Mouse (Mus musculus) limb, embryonic 14.5 days (tissue): ENCODE measurements around the gene Myo3b. TPM values are rescaled to one million over a fixed set of nuclear protein-coding genes. Genes with fewer than 3 reads are reported as not detected.
A peak's percentile ranks its signal among the peaks of the same experiment; 100 is the strongest.

Experiments used
- ATAC-seq: fragments of 200-750 bp; cut with Nextera tagmentation; 2 replicates; pipeline ENCODE4 v1.8.0; 2017; ENCODE audit warnings: low read depth, moderate number of reproducible peaks, moderate TSS enrichment; ENCODE audit not compliant: low FRiP score
- DNase-seq: peaks from one replicate; pipeline ENCODE4 v3.0.0-alpha.2; 2015; ENCODE audit warnings: low spot score
- H3K27ac ChIP-seq: fragments of 300-500 bp; sonication (generic); replicated peaks from 2 replicates; pipeline ENCODE4 v1.5.1; 2014; ENCODE audit warnings: low read depth, mild to moderate bottlenecking, low read length, moderate library complexity, mixed read lengths
- H3K27me3 ChIP-seq: fragments of 300-500 bp; sonication (generic); 2 replicates; pipeline ENCODE4 v1.6.1; 2014; ENCODE audit warnings: low read length, mixed read lengths; ENCODE audit not compliant: control insufficient read depth, insufficient read depth
- H3K36me3 ChIP-seq: fragments of 300-500 bp; sonication (generic); 2 replicates; pipeline ENCODE4 v1.6.1; 2014; ENCODE audit warnings: mild to moderate bottlenecking, low read length, moderate library complexity, mixed read lengths; ENCODE audit not compliant: control insufficient read depth, insufficient read depth
- H3K4me1 ChIP-seq: fragments of 300-500 bp; sonication (generic); 2 replicates; pipeline ENCODE4 v1.6.1; 2014; ENCODE audit warnings: antibody characterized with exemption, low read length, mixed read lengths; ENCODE audit not compliant: control insufficient read depth, insufficient read depth
- H3K4me2 ChIP-seq: fragments of 300-500 bp; sonication (generic); replicated peaks from 2 replicates; pipeline ENCODE4 v1.6.1; 2014; ENCODE audit warnings: low read depth, mild to moderate bottlenecking, low read length, moderate library complexity; ENCODE audit not compliant: severe bottlenecking
- H3K4me3 ChIP-seq: fragments of 300-500 bp; sonication (generic); replicated peaks from 2 replicates; pipeline ENCODE4 v1.5.1; 2014; ENCODE audit warnings: low read length
- H3K9ac ChIP-seq: fragments of 300-500 bp; sonication (generic); 2 replicates; pipeline ENCODE4 v1.6.1; 2014; ENCODE audit warnings: mild to moderate bottlenecking, low read depth, low read length, moderate library complexity; ENCODE audit not compliant: severe bottlenecking
- H3K9me3 ChIP-seq: fragments of 300-500 bp; sonication (generic); 2 replicates; pipeline ENCODE4 v1.6.1; 2016; ENCODE audit warnings: low read length; ENCODE audit not compliant: control insufficient read depth
- POLR2A ChIP-seq: fragments of 200-500 bp; IDR thresholded peaks from 2 replicates; pipeline ENCODE4 v1.8.0; 2012; ENCODE audit warnings: inconsistent platforms, mild to moderate bottlenecking, moderate library complexity, borderline replicate concordance; ENCODE audit not compliant: insufficient read depth, insufficient read length; ENCODE audit errors: extremely low read depth
- WGBS: fragments of 180-500 bp; shearing (Covaris S2); extraction: QIAGEN DNeasy Blood & Tissue Kit; methylation state at CpG from one replicate; pipeline ENCODE4 v1.1.7; 2014; 5-methylcytosine and 5-hydroxymethylcytosine counted together
- polyA plus RNA-seq, 2 experiments: library from polyadenylated mRNA; depleted of rRNA in 1 of 2; stranded (reverse) in 1 of 2; unstranded in 1 of 2; fragments of >200 nt; fragmentation: Nextera tagmentation in 1 of 2; extraction: Ambion mirVana in 1 of 2; gene quantifications; 2 replicates each; pipeline versions ENCODE4 v1.2.1 to v1.2.3; 2012 to 2014

The Myo3b gene
- polyA plus RNA-seq, 2 experiments: 0.04 TPM; not detected in 1

- Histone ChIP-seq H3K9ac (peak overlapping the region; percentile 9; the same call in 1 of the 2 replicates), H3K4me1 (peaks cover 21% of the 10 kb centered on the region), H3K27me3 (peaks cover 75% of the 10 kb centered on the region), H3K4me2 (peak overlapping the region; percentile 67), H3K36me3 (no peaks in the 10 kb centered on the region), H3K4me3 (peak overlapping the region; percentile 37), H3K9me3 (no peaks in the 10 kb centered on the region), H3K27ac (no peak overlapping the region)
- 2% methylated on average over 43 of the region's 48 CpGs for WGBS
- DNase-seq (peak; percentile 37), ATAC-seq (no peak)
- no peak for TF ChIP-seq POLR2A
These were observed 433.1 kb downstream of the Myo3b start for GRCm38 (mm10) chr2:70471861-70472620.

Other genes with a start within 250 kb of the Myo3b start
- gene Ccdc173, start 249.6 kb upstream of the Myo3b start, polyA plus RNA-seq (2012; rRNA removed): 1.1 and 2.5 TPM in 2 replicates
- 2.0 and 2.1 TPM in 2 replicates for gene Ccdc173, start 249.6 kb upstream of the Myo3b start, polyA plus RNA-seq (2014; fragmentation: Nextera tagmentation; extraction: Ambion mirVana)
- gene Phospho2, start 249.5 kb upstream of the Myo3b start, polyA plus RNA-seq (2012; rRNA removed): 27.5 and 30.9 TPM in 2 replicates
- gene Phospho2, start 249.5 kb upstream of the Myo3b start, polyA plus RNA-seq (2014; fragmentation: Nextera tagmentation; extraction: Ambion mirVana): 24.6 and 28.5 TPM in 2 replicates
- 18.6 and 21.2 TPM in 2 replicates for gene Klhl23, start 217.2 kb upstream of the Myo3b start, polyA plus RNA-seq (2012; rRNA removed)
- 20.7 and 21.9 TPM in 2 replicates for gene Klhl23, start 217.2 kb upstream of the Myo3b start, polyA plus RNA-seq (2014; fragmentation: Nextera tagmentation; extraction: Ambion mirVana)
- gene Ssb, start 177.6 kb upstream of the Myo3b start, polyA plus RNA-seq (2012; rRNA removed): 80.8 and 173 TPM in 2 replicates
- 288 and 291 TPM in 2 replicates for gene Ssb, start 177.6 kb upstream of the Myo3b start, polyA plus RNA-seq (2014; fragmentation: Nextera tagmentation; extraction: Ambion mirVana)
- gene Mettl5, start 153.5 kb upstream of the Myo3b start, polyA plus RNA-seq (2012; rRNA removed): 9.8 and 14.0 TPM in 2 replicates
- gene Mettl5, start 153.5 kb upstream of the Myo3b start, polyA plus RNA-seq (2014; fragmentation: Nextera tagmentation; extraction: Ambion mirVana): 33.7 and 41.0 TPM in 2 replicates
- gene Ubr3, start 141.9 kb upstream of the Myo3b start, polyA plus RNA-seq (2012; rRNA removed): 35.0 and 36.2 TPM in 2 replicates
- gene Ubr3, start 141.9 kb upstream of the Myo3b start, polyA plus RNA-seq (2014; fragmentation: Nextera tagmentation; extraction: Ambion mirVana): 21.3 and 21.6 TPM in 2 replicates